Mouse (Mus musculus) kidney, adult 2 months (tissue): ENCODE data around the gene Eed.

Experiments used
- CTCF ChIP-seq: fragments of 200-500 bp; conservative IDR thresholded peaks from 2 replicates; pipeline ENCODE4 v1.5.1; 2011; ENCODE audit warnings: low read depth, mild to moderate bottlenecking, control low read depth, low read length, moderate library complexity, mixed read lengths; ENCODE audit not compliant: insufficient read depth, insufficient read length
- POLR2A ChIP-seq: fragments of 200-500 bp; IDR thresholded peaks from one replicate; pipeline ENCODE4 v1.6.1; 2011; ENCODE audit warnings: low read depth, low read length, control low read depth

DNA sequence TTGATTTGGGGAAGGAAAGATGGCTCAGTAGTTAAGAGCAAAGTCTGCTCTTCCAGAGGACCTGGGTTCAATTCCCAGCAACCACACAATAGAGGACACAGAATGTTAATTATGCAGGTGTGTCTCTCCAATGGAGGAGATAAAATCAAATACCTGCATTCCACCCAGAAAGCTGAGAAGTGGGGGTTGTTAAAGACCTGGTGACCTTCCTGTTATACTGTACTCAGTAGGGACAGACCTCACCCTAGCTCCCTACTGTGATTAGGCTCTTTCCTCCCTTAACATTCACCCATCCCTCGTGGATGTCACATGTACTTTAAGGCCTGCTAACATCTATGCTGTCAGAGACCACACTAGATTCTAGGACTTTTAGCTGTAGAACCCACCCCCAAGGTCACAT lies 5.2 kb downstream of the Eed start:
- TF ChIP-seq CTCF (no peak), POLR2A (no peak)
